Mouse (Mus musculus) neural tube, embryonic 13.5 days (tissue): ENCODE measurements around the gene Hdac9. TPM values are rescaled to one million over a fixed set of nuclear protein-coding genes. Genes with fewer than 3 reads are reported as not detected.

Experiments
- ATAC-seq: fragments of 200-750 bp; cut with Nextera tagmentation; 2 replicates; pipeline ENCODE4 v1.8.0; 2017; ENCODE audit warnings: low read depth, mild to moderate bottlenecking, moderate TSS enrichment, moderate library complexity
- H3K27ac ChIP-seq: fragments of 300-500 bp; sonication (generic); replicated peaks from 2 replicates; pipeline ENCODE4 v1.5.1; 2015; ENCODE audit warnings: moderate library complexity, mild to moderate bottlenecking, inconsistent platforms
- H3K27me3 ChIP-seq: fragments of 300-500 bp; sonication (generic); 2 replicates; pipeline ENCODE4 v1.6.1; 2015; ENCODE audit warnings: mild to moderate bottlenecking, inconsistent platforms
- H3K36me3 ChIP-seq: fragments of 300-500 bp; sonication (generic); 2 replicates; pipeline ENCODE4 v1.6.1; 2015; ENCODE audit warnings: mild to moderate bottlenecking, inconsistent platforms
- H3K4me1 ChIP-seq: fragments of 300-500 bp; sonication (generic); replicated peaks from 2 replicates; pipeline ENCODE4 v1.6.1; 2015; ENCODE audit warnings: inconsistent platforms
- H3K4me2 ChIP-seq: fragments of 300-500 bp; sonication (generic); 2 replicates; pipeline ENCODE4 v1.6.1; 2015; ENCODE audit warnings: inconsistent platforms, mild to moderate bottlenecking, moderate library complexity
- H3K4me3 ChIP-seq: fragments of 300-500 bp; sonication (generic); 2 replicates; pipeline ENCODE4 v1.5.1; 2015; ENCODE audit warnings: mild to moderate bottlenecking, inconsistent platforms
- H3K9ac ChIP-seq: fragments of 300-500 bp; sonication (generic); 2 replicates; pipeline ENCODE4 v1.6.1; 2015; ENCODE audit warnings: moderate library complexity, mild to moderate bottlenecking, inconsistent platforms
- H3K9me3 ChIP-seq: fragments of 300-500 bp; sonication (generic); 2 replicates; pipeline ENCODE4 v1.6.1; 2016; ENCODE audit warnings: inconsistent platforms
- WGBS: fragments of 180-500 bp; shearing (Covaris S2); methylation state at CpG from one replicate; pipeline ENCODE4 v1.1.7; 2015; 5-methylcytosine and 5-hydroxymethylcytosine counted together
- polyA plus RNA-seq: library from polyadenylated mRNA; unstranded; fragments of >200 nt; fragmentation: Nextera tagmentation; extraction: Ambion mirVana; gene quantifications from 2 replicates; pipeline ENCODE4 v1.2.1, GENCODE M21; 2015

Gene Hdac9
- 9.6 and 10.3 TPM in 2 replicates for polyA plus RNA-seq

GRCm38 (mm10) chr12:34916995-34917394 is at the start of gene Hdac9:
Gene Hdac9, minus strand, starts transcription at chr12:34917095.
- Histone ChIP-seq H3K4me3 (no peak within 1 kb of the TSS), H3K4me2 (no peak within 1 kb of the TSS), H3K27me3 (no peaks in the 10 kb centered on the region), H3K27ac (no peak within 1 kb of the TSS), H3K9ac (no peak within 1 kb of the TSS), H3K9me3 (no peaks in the 10 kb centered on the region), H3K36me3 (no peaks in the 10 kb centered on the region), H3K4me1 (no peaks in the 10 kb centered on the region)
- no peak for ATAC-seq
- WGBS = 38% methylated on average over 1 of the region's 1 CpGs

DNA sequence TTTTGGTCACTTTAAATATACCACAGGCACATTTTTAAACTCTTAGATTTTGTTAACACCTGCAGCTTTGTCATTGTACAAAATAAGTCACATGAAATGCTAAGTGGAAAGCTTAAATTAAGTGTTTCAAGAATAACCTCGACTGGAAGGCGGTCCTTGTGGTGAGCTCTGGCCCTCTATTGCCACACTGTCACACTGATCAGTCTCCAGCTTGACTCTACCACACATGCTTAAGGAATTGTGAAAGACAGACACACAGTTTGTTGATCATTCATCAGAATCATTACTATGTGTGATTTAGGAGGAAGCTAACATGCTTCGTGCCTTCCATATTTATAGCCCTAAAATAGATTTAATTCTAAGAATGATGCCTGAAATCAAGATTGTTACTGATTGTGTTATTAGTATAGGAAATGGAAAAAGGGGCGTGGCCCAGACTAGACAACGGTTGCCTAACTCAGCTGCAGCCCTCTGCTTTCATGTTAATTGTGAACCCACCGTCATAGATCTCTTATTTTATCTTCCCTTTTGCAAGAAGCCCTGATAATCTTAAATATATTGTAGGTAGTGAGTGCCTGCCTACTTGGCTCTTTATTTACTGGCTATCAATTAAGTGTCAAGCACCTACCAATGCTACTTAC is 32.3 kb upstream of the Hdac9 start:
- no peaks in the 10 kb centered on the region for H3K36me3 ChIP-seq
- H3K9ac ChIP-seq = no peak overlapping the region
- no peaks in the 10 kb centered on the region for H3K9me3 ChIP-seq
- 86% methylated on average over 6 of the region's 6 CpGs for WGBS
- no peak overlapping the region for H3K4me3 ChIP-seq
- no peak overlapping the region for H3K27ac ChIP-seq
- no peaks in the 10 kb centered on the region for H3K27me3 ChIP-seq
- H3K4me1 ChIP-seq = no peaks in the 10 kb centered on the region
- no peak overlapping the region for H3K4me2 ChIP-seq
- ATAC-seq = no peak

DNA sequence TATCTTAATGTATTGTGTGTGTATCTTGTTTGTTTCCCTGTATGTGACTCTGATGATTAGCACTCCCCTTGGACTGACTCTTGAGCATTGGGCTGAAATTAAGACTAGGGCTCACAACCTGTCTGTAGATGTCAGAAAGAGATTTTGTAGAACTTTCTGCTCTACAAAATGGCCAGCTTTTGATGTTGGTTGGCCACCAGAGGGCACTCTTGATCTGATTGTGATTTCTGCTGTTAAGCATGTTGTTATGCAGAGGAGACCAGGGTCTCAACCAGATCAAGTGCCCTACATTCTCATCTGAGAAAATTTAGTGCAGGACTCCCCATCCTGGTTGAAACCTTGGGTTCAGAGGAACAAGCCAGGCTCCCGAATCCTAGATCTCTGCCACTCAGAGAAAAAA is 21.0 kb upstream of the Hdac9 start:
- H3K36me3 ChIP-seq = no peaks in the 10 kb centered on the region
- H3K27me3 ChIP-seq = no peaks in the 10 kb centered on the region
- no peak for ATAC-seq
- no peak overlapping the region for H3K27ac ChIP-seq
- H3K4me3 ChIP-seq = no peak overlapping the region
- no peak overlapping the region for H3K4me2 ChIP-seq
- 91% methylated on average over 1 of the region's 1 CpGs for WGBS
- H3K9ac ChIP-seq = no peak overlapping the region
- no peaks in the 10 kb centered on the region for H3K4me1 ChIP-seq
- H3K9me3 ChIP-seq = no peaks in the 10 kb centered on the region; the same call in 1 of the 2 replicates

DNA sequence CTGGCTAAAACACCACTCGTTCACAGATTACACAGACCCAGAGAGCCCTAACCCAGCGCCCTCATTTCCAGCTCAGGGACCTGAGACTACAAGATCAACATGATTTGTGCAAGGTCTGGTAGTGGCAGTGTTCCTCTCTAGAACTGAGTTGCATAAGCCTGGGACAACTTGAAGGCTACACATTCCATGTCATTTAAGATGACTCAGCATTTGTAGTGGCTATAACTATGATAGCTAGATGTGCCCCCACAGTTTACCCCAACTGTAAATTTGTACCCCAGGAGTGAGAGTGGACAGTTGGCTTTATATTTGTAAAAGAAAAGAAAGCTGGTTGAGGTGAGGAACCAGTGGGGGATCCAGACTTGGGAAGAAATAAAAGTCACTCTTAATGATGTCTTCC is 8.9 kb downstream of the Hdac9 start:
- 54% methylated on average over 2 of the region's 2 CpGs for WGBS

GRCm38 (mm10) chr12:34907506-34907850 is 9.4 kb downstream of the Hdac9 start:
- Histone ChIP-seq H3K27ac (peak overlapping the region; percentile 81), H3K4me2 (peak overlapping the region; percentile 76), H3K27me3 (peaks cover 22% of the 10 kb centered on the region), H3K9me3 (no peaks in the 10 kb centered on the region), H3K4me1 (peaks cover 13% of the 10 kb centered on the region), H3K4me3 (peak overlapping the region; percentile 69), H3K9ac (peak overlapping the region; percentile 83), H3K36me3 (no peaks in the 10 kb centered on the region)
- WGBS = 3% methylated on average over 10 of the region's 10 CpGs
- ATAC-seq = peak; percentile 77

More for the DNA sequence above, 8.9 kb downstream of the Hdac9 start:
- H3K4me2 ChIP-seq = peak overlapping the region; percentile 76
- no peaks in the 10 kb centered on the region for H3K9me3 ChIP-seq
- no peaks in the 10 kb centered on the region for H3K36me3 ChIP-seq
- no peak for ATAC-seq
- peaks cover 22% of the 10 kb centered on the region for H3K27me3 ChIP-seq
- no peak overlapping the region for H3K9ac ChIP-seq
- H3K4me1 ChIP-seq = peaks cover 13% of the 10 kb centered on the region
- no peak overlapping the region for H3K27ac ChIP-seq
- peak overlapping the region; percentile 69; the same call in 1 of the 2 replicates for H3K4me3 ChIP-seq

DNA sequence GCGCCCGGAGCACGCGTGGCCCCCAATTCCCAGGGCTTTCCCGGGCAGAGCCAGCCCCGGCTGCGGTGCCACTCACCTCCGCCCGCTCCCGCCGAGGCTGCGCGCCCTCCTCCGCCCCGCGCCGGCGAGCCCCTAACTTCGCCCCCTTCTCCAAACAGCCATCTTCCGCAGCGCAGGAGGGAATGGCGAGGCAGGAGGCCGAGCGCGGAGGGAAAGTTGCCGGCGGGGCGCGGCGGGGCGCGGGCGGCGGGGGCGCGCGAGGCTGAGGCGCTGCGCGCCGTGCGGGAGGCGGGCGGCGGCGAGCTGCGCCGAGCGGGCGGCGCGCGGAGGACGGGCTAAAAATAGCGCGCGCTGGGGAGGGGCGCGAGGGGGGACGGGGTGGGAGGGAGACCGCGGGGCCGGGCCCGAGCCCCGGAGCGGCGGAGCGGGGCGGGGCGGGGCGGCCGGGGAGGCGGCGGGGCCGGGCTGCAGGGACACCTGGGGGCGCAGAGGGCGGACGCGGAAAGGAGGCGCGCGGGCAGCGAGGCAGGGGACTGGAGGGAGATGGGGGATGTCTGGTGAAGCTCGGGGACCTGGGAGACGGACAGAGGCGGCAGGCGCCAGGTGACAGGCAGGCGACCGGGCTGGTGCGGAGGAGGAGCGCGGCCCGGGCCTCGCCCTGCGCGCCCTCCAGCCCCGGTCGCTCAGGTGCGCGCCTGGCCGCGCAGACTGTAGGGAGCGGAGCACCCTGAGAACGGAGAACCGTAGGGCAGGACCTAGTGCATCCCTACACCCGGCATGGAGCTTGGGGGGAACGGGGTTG is 10.0 kb downstream of the Hdac9 start:
- 1% methylated on average over 58 of the region's 107 CpGs for WGBS
- Histone ChIP-seq H3K4me2 (peak overlapping the region; percentile 76), H3K4me3 (peak overlapping the region; percentile 69), H3K36me3 (no peaks in the 10 kb centered on the region), H3K27ac (peak overlapping the region; percentile 81), H3K9me3 (no peaks in the 10 kb centered on the region), H3K9ac (peak overlapping the region; percentile 83), H3K4me1 (peaks cover 13% of the 10 kb centered on the region), H3K27me3 (peaks cover 22% of the 10 kb centered on the region)
- ATAC-seq = peak; percentile 93

DNA sequence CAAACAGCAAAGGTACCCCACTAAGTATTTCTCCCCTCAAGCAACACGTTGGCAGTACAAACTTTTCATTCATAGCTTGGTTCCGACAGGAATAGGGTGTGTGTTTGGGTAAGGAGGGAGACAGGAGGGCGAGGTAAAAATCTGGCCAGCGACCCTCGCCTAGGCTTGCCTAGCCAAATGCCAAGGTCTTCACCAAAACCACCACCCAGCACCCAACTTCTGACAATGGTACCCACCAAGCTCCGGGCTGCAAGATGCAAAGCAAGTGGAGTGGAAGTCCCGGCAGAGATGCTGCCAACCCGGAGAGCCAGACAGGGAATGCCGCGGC is 10.6 kb downstream of the Hdac9 start:
- 4% methylated on average over 10 of the region's 10 CpGs for WGBS
- H3K27me3 ChIP-seq = peaks cover 22% of the 10 kb centered on the region
- peak overlapping the region; percentile 69 for H3K4me3 ChIP-seq
- H3K9ac ChIP-seq = peak overlapping the region; percentile 83
- H3K9me3 ChIP-seq = no peaks in the 10 kb centered on the region
- ATAC-seq = no peak
- peak overlapping the region; percentile 76 for H3K4me2 ChIP-seq
- H3K36me3 ChIP-seq = no peaks in the 10 kb centered on the region
- H3K27ac ChIP-seq = 0 out of 2 replicates have a peak overlapping the region, but pooled peaks have one; percentile 81
- peaks cover 13% of the 10 kb centered on the region for H3K4me1 ChIP-seq

- no peak for ATAC-seq
- Histone ChIP-seq H3K4me3 (no peak overlapping the region), H3K27ac (no peak overlapping the region), H3K36me3 (no peaks in the 10 kb centered on the region), H3K4me2 (no peak overlapping the region), H3K9me3 (no peaks in the 10 kb centered on the region), H3K27me3 (peaks cover 7% of the 10 kb centered on the region), H3K9ac (no peak overlapping the region), H3K4me1 (no peaks in the 10 kb centered on the region)
- 67% methylated on average over 8 of the region's 8 CpGs for WGBS
Measured at GRCm38 (mm10) chr12:34900241-34900640, 16.7 kb downstream of the Hdac9 start.

DNA sequence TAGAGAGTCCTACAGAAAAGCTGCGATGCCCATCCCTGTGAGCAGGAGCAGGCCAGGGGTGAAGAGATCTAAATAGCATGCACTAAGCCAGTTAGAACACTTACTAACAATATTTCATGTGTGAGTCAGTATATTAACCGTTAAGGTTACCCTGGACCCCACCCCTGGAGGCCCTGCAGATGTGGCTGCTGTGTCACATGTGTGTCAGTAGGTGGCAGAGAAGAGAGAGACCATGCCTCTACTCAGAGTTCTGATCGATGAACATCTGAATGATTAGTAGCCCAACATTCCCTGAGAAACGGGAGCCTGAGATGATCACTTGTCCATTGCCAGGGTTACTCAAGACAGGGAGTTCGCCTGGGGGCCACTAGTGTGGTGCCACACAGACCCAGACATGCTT is 22.0 kb downstream of the Hdac9 start:
- no peak overlapping the region for H3K4me3 ChIP-seq
- no peak overlapping the region for H3K9ac ChIP-seq
- H3K27me3 ChIP-seq = no peaks in the 10 kb centered on the region
- ATAC-seq = no peak
- H3K36me3 ChIP-seq = no peaks in the 10 kb centered on the region
- H3K4me2 ChIP-seq = no peak overlapping the region
- no peaks in the 10 kb centered on the region for H3K4me1 ChIP-seq
- H3K27ac ChIP-seq = no peak overlapping the region
- no peaks in the 10 kb centered on the region for H3K9me3 ChIP-seq
- WGBS = 79% methylated on average over 5 of the region's 5 CpGs

DNA sequence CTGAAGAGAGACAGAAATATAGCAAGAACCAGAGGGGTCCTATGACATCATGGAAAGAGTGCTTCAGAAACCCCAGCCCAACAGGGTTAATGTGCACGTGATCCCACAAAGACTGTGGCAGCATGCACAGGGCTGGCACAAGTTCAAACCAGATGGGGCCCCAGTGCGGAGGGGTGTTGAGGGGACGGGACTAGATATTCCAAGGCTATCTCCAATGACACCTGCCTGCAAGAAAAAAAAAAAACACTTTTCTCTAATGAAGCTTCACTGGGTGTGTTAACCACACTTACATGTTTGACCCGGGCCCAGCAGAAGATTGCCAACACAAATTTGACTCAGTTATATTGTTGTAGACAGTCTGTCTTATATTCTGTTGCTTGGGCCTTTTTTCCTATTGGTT is 28.2 kb downstream of the Hdac9 start:
- no peak overlapping the region for H3K27ac ChIP-seq
- WGBS = 86% methylated on average over 4 of the region's 4 CpGs
- H3K27me3 ChIP-seq = no peaks in the 10 kb centered on the region
- H3K36me3 ChIP-seq = no peaks in the 10 kb centered on the region
- no peaks in the 10 kb centered on the region for H3K9me3 ChIP-seq
- no peak overlapping the region for H3K4me3 ChIP-seq
- no peaks in the 10 kb centered on the region for H3K4me1 ChIP-seq
- no peak for ATAC-seq
- H3K4me2 ChIP-seq = no peak overlapping the region
- no peak overlapping the region for H3K9ac ChIP-seq

DNA sequence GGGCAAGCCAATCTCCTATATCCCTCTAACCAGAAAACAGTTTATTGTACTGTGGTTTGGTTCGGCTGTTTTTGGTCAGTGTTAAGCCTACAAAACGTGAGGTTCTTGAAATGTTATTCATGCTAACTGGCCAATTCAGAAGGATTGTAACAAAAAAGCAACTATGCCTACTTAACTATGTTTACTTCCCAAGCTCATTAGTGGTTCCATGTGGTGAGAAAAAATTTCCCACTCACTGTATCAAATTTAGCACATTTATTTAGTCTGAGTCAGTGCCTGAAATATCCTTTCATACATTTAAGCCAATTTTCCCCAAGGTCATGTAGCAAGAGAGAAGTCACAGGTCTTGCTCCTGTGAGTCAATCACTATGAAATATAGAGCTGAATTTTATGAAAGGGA is 42.0 kb downstream of the Hdac9 start:
- Histone ChIP-seq H3K27me3 (no peaks in the 10 kb centered on the region), H3K36me3 (no peaks in the 10 kb centered on the region), H3K9ac (no peak overlapping the region), H3K9me3 (no peaks in the 10 kb centered on the region), H3K4me2 (no peak overlapping the region), H3K4me1 (0 out of 2 replicates have a peak, but pooled peaks cover 4% of the 10 kb centered on the region), H3K4me3 (no peak overlapping the region), H3K27ac (no peak overlapping the region)
- no peak for ATAC-seq
- 78% methylated on average over 2 of the region's 2 CpGs for WGBS

DNA sequence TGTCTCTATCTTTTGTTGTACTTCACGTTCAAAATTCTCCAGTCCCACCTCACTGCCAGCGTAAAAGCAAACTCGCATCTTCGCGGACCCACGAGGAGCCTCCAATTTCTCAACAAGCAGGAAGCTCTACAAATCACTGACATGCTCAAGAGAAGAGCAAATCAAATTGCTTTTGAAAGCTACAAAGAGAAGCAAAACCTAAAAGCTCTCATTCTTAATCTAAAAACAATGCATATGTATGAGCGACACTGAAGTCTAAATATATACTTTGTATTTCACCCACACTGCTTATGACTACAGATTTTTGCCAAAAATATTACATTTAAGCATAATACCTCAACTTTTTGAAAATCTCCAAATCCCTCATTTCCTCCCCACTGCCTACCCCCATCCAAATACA is 45.9 kb downstream of the Hdac9 start:
- no peak overlapping the region for H3K9ac ChIP-seq
- no peaks in the 10 kb centered on the region for H3K36me3 ChIP-seq
- H3K9me3 ChIP-seq = no peaks in the 10 kb centered on the region
- 0 out of 2 replicates have a peak, but pooled peaks cover 4% of the 10 kb centered on the region for H3K4me1 ChIP-seq
- H3K27me3 ChIP-seq = no peaks in the 10 kb centered on the region
- no peak overlapping the region for H3K27ac ChIP-seq
- H3K4me2 ChIP-seq = no peak overlapping the region
- WGBS = 49% methylated on average over 7 of the region's 7 CpGs
- ATAC-seq = no peak
- no peak overlapping the region for H3K4me3 ChIP-seq
